Mouse (Mus musculus): ENCODE measurements around the gene Olfr1039. TPM values are rescaled to one million over a fixed set of nuclear protein-coding genes. Genes with fewer than 3 reads are reported as not detected.

The Olfr1039 gene
- polyA plus RNA-seq (2014; fragmentation: Illumina TruSeq; extraction: RNeasy Lipid Tissue Mini Kit (QIAGEN cat#74804); ENCODE audit: low read depth, low replicate concordance): not detected

DNA sequence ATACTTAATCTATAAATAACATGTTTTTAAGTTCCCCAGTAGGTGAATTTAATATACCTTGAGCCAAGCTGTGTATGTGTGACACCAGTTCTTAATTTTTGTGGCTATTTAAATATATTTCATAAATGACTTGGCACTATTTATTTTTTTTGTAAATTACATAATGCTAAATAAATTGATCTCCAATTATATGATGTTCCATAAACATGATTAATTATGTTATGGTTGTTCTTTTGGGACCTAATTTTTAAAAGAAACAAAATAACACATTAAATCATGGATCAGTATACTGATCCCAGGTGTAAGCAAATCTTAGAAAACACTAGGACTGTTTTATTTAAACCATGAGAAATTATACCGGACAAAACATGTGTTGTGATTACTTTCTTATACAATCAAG lies at the start of gene Olfr1039:
Olfr1039 (minus strand) TSS at position 101 of the 400 bp plus-strand sequence.

DNA sequence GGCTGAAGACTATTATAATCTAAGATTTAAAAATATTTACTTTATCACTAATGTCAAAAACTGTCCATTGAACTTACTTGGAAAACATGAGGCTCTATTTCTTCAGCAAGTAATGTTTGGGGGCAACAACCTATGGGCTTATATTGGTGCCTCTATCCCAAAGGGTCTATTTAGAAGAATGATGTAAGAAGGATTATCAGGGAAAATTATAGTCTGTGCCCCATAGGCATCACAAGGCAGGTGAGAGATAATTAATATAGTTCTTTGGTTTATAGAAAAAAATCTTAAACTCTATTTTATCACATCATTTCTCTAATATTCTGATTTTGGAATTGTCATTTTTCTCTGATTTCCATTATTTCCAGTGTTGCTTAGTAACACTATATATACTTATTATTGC lies 42.0 kb upstream of the Olfr1039 start, which contains the start of gene Olfr1044:
Olfr1044 (minus strand) TSS at position 101 of the 400 bp plus-strand sequence.

DNA sequence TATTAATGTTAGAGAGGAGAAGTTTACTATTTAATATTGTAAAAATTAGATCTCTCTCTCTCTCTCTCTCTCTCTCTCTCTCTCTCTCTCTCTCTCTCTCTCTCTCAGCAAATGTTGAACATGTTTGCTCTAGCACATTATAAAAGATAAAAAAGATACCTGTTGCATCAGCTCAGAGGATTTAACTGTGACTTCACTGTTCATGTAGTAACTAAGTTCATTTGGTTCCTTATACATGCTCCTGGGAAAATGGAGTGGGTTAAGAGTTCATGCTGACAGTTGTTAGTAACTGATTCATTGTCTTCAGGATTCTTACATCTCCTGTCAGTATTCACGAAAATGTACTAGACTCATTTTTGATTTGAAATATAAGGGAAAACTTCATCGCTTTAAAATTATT lies 31.7 kb upstream of the Olfr1039 start, which contains the start of gene Olfr1043:
Olfr1043 (minus strand) TSS at position 101 of the 400 bp plus-strand sequence.

DNA sequence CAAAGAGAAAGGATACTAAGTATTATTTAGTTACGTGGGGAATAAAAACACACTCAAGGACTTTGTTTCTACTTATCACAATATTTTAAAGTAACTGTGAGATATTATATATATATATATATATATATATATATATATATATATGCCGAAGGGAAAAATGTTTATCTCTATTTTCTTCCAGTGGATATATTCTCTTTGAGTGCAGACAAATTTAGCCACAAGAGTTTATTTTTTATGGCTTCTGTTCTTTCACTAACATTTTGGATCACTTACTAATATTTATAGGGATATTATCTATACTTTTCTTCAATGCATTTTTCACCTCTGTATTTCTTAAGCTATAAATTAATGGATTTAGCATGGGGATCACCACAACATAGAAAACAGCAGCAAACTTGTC lies 26.0 kb upstream of the Olfr1039 start, which contains the start of gene Olfr1042:
Olfr1042 (minus strand) TSS at position 101 of the 400 bp plus-strand sequence.

DNA sequence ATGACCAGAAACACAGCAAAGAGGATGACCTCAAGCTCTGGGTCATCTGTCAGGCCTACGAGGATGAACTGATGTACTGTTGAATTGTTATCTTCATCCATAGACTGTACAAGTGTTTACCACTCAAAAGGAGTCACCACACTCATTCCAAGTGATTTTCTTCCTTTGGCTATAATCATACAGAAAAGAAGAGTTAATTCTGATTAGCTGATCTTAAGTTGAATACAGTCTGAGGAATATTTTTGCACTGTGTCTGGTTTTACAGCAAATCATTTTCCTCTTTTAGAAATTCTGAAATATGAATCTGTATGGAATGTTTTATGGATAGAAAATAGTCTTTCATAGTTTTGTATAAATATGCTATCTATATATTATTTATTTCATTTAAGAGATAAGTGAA lies 10.9 kb upstream of the Olfr1039 start, which contains the start of gene Olfr1040:
Olfr1040 (minus strand) TSS at position 101 of the 400 bp plus-strand sequence.

DNA sequence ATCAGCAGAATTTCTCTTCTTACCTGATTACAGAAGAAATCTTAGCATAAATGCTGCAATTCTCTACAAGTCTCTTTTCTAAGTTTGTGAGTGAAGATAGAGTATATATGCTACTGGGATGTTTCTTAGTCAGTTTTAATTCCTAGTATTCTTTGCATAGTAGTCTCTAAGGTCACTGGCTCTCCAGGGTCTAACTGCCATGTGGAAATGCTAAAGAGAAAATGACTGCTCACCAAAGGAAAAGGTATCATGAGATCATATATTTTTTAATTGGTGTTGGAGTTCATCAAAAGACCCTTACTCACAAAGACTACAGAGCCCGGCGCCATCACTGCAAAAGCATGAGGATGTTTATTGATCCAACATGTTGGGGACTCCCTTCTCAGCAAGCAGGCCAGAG lies 48.4 kb downstream of the Olfr1039 start, which contains the start of gene Olfr1037:
Olfr1037 (minus strand) TSS at position 101 of the 400 bp plus-strand sequence.

Other genes starting within 250 kb of the Olfr1039 start
- not detected for gene Olfr1024, start 230.9 kb downstream of the Olfr1039 start, polyA plus RNA-seq (2014; fragmentation: Illumina TruSeq; extraction: RNeasy Lipid Tissue Mini Kit (QIAGEN cat#74804); ENCODE audit: low read depth, low replicate concordance)
- gene Olfr1025-ps1, start 220.7 kb downstream of the Olfr1039 start, polyA plus RNA-seq (2014; fragmentation: Illumina TruSeq; extraction: RNeasy Lipid Tissue Mini Kit (QIAGEN cat#74804); ENCODE audit: low read depth, low replicate concordance): not detected
- not detected for gene Olfr1026, start 214.4 kb downstream of the Olfr1039 start, polyA plus RNA-seq (2014; fragmentation: Illumina TruSeq; extraction: RNeasy Lipid Tissue Mini Kit (QIAGEN cat#74804); ENCODE audit: low read depth, low replicate concordance)
- gene Olfr1028, start 185.5 kb downstream of the Olfr1039 start, polyA plus RNA-seq (2014; fragmentation: Illumina TruSeq; extraction: RNeasy Lipid Tissue Mini Kit (QIAGEN cat#74804); ENCODE audit: low read depth, low replicate concordance): not detected
- not detected for gene Olfr1029, start 162.0 kb downstream of the Olfr1039 start, polyA plus RNA-seq (2014; fragmentation: Illumina TruSeq; extraction: RNeasy Lipid Tissue Mini Kit (QIAGEN cat#74804); ENCODE audit: low read depth, low replicate concordance)
- not detected for gene Olfr1030, start 156.7 kb downstream of the Olfr1039 start, polyA plus RNA-seq (2014; fragmentation: Illumina TruSeq; extraction: RNeasy Lipid Tissue Mini Kit (QIAGEN cat#74804); ENCODE audit: low read depth, low replicate concordance)
- gene Olfr1031, start 145.6 kb downstream of the Olfr1039 start, polyA plus RNA-seq (2014; fragmentation: Illumina TruSeq; extraction: RNeasy Lipid Tissue Mini Kit (QIAGEN cat#74804); ENCODE audit: low read depth, low replicate concordance): not detected
- not detected for gene Olfr1032, start 130.4 kb downstream of the Olfr1039 start, polyA plus RNA-seq (2014; fragmentation: Illumina TruSeq; extraction: RNeasy Lipid Tissue Mini Kit (QIAGEN cat#74804); ENCODE audit: low read depth, low replicate concordance)
- 8.5 TPM for gene Olfr1033, start 115.3 kb downstream of the Olfr1039 start, polyA plus RNA-seq (2014; fragmentation: Illumina TruSeq; extraction: RNeasy Lipid Tissue Mini Kit (QIAGEN cat#74804); ENCODE audit: low read depth, low replicate concordance)
- gene Olfr1034, start 90.1 kb downstream of the Olfr1039 start, polyA plus RNA-seq (2014; fragmentation: Illumina TruSeq; extraction: RNeasy Lipid Tissue Mini Kit (QIAGEN cat#74804); ENCODE audit: low read depth, low replicate concordance): 0.53 TPM
- gene Olfr1036, start 61.9 kb downstream of the Olfr1039 start, polyA plus RNA-seq (2014; fragmentation: Illumina TruSeq; extraction: RNeasy Lipid Tissue Mini Kit (QIAGEN cat#74804); ENCODE audit: low read depth, low replicate concordance): not detected
- gene Olfr1037, start 48.5 kb downstream of the Olfr1039 start, polyA plus RNA-seq (2014; fragmentation: Illumina TruSeq; extraction: RNeasy Lipid Tissue Mini Kit (QIAGEN cat#74804); ENCODE audit: low read depth, low replicate concordance): not detected
- not detected for gene Olfr1040, start 10.8 kb upstream of the Olfr1039 start, polyA plus RNA-seq (2014; fragmentation: Illumina TruSeq; extraction: RNeasy Lipid Tissue Mini Kit (QIAGEN cat#74804); ENCODE audit: low read depth, low replicate concordance)
- gene Olfr1042, start 25.9 kb upstream of the Olfr1039 start, polyA plus RNA-seq (2014; fragmentation: Illumina TruSeq; extraction: RNeasy Lipid Tissue Mini Kit (QIAGEN cat#74804); ENCODE audit: low read depth, low replicate concordance): not detected
- gene Olfr1043, start 31.6 kb upstream of the Olfr1039 start, polyA plus RNA-seq (2014; fragmentation: Illumina TruSeq; extraction: RNeasy Lipid Tissue Mini Kit (QIAGEN cat#74804); ENCODE audit: low read depth, low replicate concordance): not detected
- gene Olfr1044, start 41.9 kb upstream of the Olfr1039 start, polyA plus RNA-seq (2014; fragmentation: Illumina TruSeq; extraction: RNeasy Lipid Tissue Mini Kit (QIAGEN cat#74804); ENCODE audit: low read depth, low replicate concordance): not detected
- gene Olfr52, start 49.8 kb upstream of the Olfr1039 start, polyA plus RNA-seq (2014; fragmentation: Illumina TruSeq; extraction: RNeasy Lipid Tissue Mini Kit (QIAGEN cat#74804); ENCODE audit: low read depth, low replicate concordance): not detected
- not detected for gene Olfr1045, start 67.1 kb upstream of the Olfr1039 start, polyA plus RNA-seq (2014; fragmentation: Illumina TruSeq; extraction: RNeasy Lipid Tissue Mini Kit (QIAGEN cat#74804); ENCODE audit: low read depth, low replicate concordance)
- gene Olfr1046, start 83.4 kb upstream of the Olfr1039 start, polyA plus RNA-seq (2014; fragmentation: Illumina TruSeq; extraction: RNeasy Lipid Tissue Mini Kit (QIAGEN cat#74804); ENCODE audit: low read depth, low replicate concordance): not detected
- not detected for gene Olfr1047, start 95.5 kb upstream of the Olfr1039 start, polyA plus RNA-seq (2014; fragmentation: Illumina TruSeq; extraction: RNeasy Lipid Tissue Mini Kit (QIAGEN cat#74804); ENCODE audit: low read depth, low replicate concordance)
- gene Olfr1048, start 104.4 kb upstream of the Olfr1039 start, polyA plus RNA-seq (2014; fragmentation: Illumina TruSeq; extraction: RNeasy Lipid Tissue Mini Kit (QIAGEN cat#74804); ENCODE audit: low read depth, low replicate concordance): not detected
- not detected for gene Olfr1049, start 122.4 kb upstream of the Olfr1039 start, polyA plus RNA-seq (2014; fragmentation: Illumina TruSeq; extraction: RNeasy Lipid Tissue Mini Kit (QIAGEN cat#74804); ENCODE audit: low read depth, low replicate concordance)
- not detected for gene Olfr1051, start 143.2 kb upstream of the Olfr1039 start, polyA plus RNA-seq (2014; fragmentation: Illumina TruSeq; extraction: RNeasy Lipid Tissue Mini Kit (QIAGEN cat#74804); ENCODE audit: low read depth, low replicate concordance)
- gene Olfr1052, start 156.5 kb upstream of the Olfr1039 start, polyA plus RNA-seq (2014; fragmentation: Illumina TruSeq; extraction: RNeasy Lipid Tissue Mini Kit (QIAGEN cat#74804); ENCODE audit: low read depth, low replicate concordance): not detected
- not detected for gene Olfr1053, start 179.4 kb upstream of the Olfr1039 start, polyA plus RNA-seq (2014; fragmentation: Illumina TruSeq; extraction: RNeasy Lipid Tissue Mini Kit (QIAGEN cat#74804); ENCODE audit: low read depth, low replicate concordance)
- not detected for gene Olfr1054, start 199.5 kb upstream of the Olfr1039 start, polyA plus RNA-seq (2014; fragmentation: Illumina TruSeq; extraction: RNeasy Lipid Tissue Mini Kit (QIAGEN cat#74804); ENCODE audit: low read depth, low replicate concordance)
- gene Olfr1055, start 214.4 kb upstream of the Olfr1039 start, polyA plus RNA-seq (2014; fragmentation: Illumina TruSeq; extraction: RNeasy Lipid Tissue Mini Kit (QIAGEN cat#74804); ENCODE audit: low read depth, low replicate concordance): not detected
- gene Olfr1056, start 226.5 kb upstream of the Olfr1039 start, polyA plus RNA-seq (2014; fragmentation: Illumina TruSeq; extraction: RNeasy Lipid Tissue Mini Kit (QIAGEN cat#74804); ENCODE audit: low read depth, low replicate concordance): not detected
- not detected for gene Olfr1057, start 242.5 kb upstream of the Olfr1039 start, polyA plus RNA-seq (2014; fragmentation: Illumina TruSeq; extraction: RNeasy Lipid Tissue Mini Kit (QIAGEN cat#74804); ENCODE audit: low read depth, low replicate concordance)